Mouse (Mus musculus): ENCODE measurements around the gene Adh6a.
"Not testable (repeated sequence)": the region's sequence is repeated elsewhere in the genome, so short reads cannot be mapped to it uniquely, and the experiment has no call there.

Adh6a gene

DNA sequence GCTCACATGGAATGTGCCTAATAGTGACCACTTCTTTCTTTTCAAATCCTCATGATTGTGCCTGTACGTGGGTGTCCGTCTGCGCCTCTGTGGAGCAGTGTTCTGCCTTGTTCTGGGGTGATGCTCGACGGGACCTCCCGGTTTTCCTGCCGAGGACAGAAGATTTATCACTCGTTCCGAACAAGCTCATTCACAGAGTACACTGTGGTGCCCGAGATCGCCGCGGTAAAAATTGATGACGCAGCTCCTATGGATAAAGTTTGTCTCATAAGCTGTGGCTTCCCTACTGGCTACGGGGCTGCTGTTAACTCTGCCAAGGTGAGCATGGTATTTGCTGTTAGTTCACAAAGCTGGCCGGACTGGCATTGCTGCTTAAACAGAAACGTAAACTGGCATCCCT lies 11.9 kb downstream of the Adh6a start:
- no peak for DNase-seq (ENCODE audit: low spot score in 2 of 2)

DNA sequence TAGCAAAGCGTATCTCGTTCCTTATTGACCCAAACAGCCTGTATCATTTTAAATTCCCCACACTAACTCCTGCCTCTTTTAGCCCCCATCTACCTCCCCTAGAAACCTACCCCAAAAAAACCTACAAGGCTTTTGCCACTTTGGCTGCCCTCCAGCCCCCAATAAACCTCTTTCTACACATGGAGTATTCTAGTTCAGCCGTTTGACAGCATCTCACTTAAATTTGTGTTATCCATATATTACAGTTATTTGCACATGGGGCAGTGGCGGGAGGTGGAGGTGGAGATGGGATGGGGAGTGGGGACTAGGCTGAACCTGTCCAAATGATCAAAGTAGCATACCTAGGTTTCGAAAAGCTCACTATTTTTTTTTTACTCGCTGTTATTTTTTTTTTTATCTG lies 12.4 kb downstream of the Adh6a start:
- no peak for DNase-seq (ENCODE audit: low spot score in 2 of 2)

DNA sequence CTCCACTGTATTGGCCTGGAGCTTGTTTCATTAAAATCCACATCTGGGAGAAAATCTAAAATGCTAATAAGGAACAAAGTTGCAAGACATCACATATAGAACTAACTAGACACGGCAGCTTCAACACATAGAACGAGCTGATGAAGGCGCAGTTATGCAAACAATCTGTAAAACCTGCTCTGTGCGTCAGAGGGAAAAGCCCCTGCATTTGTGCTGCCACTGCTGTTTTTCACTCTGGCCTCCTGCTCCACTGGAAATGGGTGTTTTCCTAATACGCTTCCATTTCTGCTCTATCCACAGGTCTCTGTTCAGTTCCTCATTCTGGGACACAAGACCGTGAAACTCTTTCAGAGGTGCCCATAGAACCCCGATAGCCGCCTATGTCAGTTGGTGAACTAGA lies 20.8 kb downstream of the Adh6a start:
- DNase-seq (ENCODE audit: low spot score in 2 of 2): no peak

GRCm38 (mm10) chr3:138334320-138334719 lies 21.2 kb downstream of the Adh6a start:
- DNase-seq (ENCODE audit: low spot score in 2 of 2): peak in 1 of 2 experiments; percentile 9

DNA sequence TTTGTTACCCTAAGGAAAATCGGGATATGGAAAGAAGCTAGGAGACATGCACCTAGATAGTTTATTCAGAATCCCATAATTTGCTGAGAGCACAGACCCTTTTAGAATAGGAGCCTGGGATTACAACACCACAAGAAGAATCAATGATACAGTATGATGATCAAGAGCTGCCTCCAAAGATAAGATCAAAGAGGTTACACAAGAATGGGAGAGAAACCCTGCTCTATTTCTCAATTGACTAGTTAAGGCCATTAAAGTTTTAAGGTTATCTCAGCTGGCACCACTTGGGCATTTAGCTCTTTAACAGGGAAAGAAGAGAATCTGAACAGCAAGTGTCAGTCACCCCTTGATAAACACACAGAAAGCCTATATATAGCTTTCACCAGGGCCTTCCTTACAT lies 22.5 kb downstream of the Adh6a start:
- no peak for DNase-seq (ENCODE audit: low spot score in 2 of 2)

DNA sequence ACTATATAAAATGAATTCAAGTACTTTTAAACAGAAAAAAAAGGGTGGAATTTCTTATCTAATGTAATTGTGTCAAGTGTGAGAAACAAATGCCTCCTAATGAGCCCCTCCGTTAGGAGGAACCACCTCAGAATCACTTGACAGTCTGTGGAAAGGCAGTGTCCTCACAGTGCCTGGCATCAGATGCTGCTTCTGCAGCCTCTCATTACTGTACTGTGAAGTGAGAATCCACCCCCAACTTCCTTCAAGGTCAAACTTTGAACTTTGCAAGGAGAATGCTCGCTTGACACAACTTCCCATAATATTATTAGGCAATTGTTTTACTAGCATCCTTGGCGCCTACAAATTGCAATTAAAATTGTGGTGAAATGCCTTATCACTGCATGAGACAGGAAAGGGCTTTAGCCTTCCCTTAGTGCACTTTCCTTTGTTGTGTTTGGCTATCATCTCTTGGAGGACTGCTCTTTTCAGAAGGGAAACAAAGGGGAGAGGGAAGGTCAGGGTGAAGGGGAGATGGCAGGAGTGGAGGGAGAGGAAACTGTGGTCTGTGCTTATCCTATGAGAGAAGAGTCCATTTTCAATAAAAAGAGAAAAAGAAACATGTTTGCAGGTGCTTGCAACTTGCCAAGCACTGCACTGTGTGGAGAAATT lies 23.1 kb downstream of the Adh6a start:
- no peak for DNase-seq (ENCODE audit: low spot score in 2 of 2)

- DNase-seq (ENCODE audit: low spot score in 2 of 2): no peak
These were observed 28.4 kb downstream of the Adh6a start, which contains the start of gene Adh6b for GRCm38 (mm10) chr3:138341471-138341870. Gene Adh6b, plus strand, starts transcription at chr3:138341775.

DNA sequence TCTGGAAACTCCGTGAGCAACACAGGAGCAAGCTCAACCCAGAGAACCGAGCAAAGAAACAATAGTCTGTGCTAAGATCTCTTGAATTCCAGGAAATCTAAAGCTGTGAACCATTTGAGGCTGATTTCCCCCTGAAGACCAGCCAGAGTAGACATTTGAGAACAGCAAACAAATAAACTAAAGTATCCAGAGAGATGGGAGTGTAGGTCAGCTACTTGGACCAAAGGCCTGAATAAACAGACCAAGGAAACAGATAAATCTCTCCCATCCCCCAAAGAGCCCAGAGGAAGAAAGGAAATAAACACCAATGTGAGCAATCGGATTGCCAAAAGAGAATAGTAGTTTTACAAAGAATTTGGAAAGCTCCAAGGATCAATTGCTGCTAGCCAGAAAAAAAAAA lies 34.0 kb downstream of the Adh6a start:
- DNase-seq (ENCODE audit: low spot score in 2 of 2): no peak

DNA sequence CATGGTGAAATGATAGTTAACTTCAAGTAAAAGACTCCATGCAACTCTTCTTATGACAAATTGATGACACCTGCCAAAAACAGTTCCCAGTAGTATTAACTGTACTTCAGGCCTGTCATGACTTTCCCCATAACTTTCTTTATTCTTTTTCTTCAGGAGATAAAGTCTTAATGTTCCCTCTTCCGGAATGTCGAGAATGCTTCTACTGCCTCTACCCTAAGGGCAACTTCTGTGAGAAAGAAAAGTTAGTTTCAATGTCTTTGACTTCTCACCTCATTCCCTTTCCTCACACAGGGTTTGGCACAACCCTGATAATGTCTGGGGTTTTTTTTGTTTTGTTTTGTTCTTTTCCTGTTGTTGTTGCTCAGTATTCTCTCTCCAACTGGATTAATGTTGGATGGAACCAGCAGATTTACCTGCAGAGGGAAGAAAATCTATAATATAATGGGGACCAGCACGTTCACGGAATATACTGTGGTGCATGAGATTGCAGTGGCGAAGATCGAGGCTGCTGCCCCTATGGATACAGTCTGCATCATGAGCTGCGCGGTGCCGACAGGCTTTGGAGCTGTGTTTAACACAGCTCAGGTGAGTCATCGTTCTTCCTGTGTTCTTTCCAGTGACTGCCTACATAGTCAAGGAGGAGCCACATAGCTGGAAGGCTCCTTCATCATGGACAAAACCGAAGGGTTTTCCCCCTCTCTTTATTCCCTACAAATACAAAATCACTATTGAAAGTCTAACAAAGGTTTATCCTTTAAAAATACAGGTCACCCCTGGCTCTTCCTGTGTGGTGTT lies 39.1 kb downstream of the Adh6a start:
- no peak for DNase-seq (ENCODE audit: low spot score in 2 of 2)

DNA sequence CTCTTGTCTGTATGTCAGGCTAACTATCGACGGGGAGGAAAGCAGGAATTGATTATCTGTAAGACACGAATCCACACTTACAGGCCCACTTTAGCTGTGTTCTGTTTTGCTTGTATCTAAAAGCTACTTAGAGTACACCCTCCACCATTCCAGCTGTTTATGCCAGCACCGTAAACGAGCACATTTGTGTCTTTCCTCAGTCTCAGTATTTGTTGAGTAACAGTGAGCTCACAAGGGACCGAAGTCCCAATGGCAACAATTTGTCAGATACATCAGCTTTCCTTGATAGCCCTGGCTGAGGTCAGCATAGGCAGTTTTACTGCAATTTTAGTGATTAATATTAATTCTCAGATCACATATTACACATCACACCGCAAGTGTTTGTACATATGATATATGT lies 45.8 kb downstream of the Adh6a start:
- no peak for DNase-seq (ENCODE audit: low spot score in 2 of 2)

DNA sequence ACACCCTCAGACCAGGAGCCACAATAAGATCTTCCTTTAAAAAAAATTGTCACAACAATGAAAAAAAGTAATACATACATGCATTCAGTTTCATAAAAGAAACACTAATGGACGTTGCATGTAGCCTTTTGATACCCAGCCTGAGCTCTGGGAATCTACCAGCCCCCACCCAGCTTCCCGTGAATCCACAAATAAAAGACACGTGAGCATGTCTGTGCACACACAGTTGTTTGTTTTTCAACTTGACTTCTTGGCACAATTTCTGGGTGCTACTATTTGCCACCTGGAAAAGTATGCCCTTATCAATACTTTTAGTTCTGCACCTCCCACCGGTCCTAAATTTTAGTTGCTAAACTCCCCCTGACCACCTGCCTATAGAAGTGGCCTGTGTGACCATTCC lies 47.6 kb downstream of the Adh6a start:
- no peak for DNase-seq (ENCODE audit: low spot score in 2 of 2)

- no peak for DNase-seq (ENCODE audit: low spot score in 2 of 2)
These were observed 49.8 kb downstream of the Adh6a start for GRCm38 (mm10) chr3:138362920-138363319.

- no peak for DNase-seq (ENCODE audit: low spot score in 2 of 2)
These were observed 53.1 kb downstream of the Adh6a start for GRCm38 (mm10) chr3:138366181-138366580.

DNA sequence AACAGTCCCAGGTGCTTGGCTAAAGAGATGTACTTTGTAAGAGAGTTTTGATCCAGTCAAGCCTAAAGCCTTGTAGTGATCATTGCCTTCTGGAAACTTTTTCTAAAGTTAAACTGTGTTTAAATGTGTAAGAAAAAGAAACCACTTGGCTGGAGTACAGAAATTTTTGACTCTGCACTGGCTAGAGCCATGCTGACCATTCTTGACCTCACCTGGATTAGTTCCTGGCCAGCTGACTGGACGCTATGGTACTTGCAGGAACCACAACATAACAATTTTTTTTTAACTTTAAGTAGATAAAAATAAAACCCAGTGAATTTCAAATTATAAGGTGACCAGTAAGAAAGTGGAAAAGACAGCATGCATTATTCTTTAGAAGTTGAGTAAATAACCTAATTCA lies 56.5 kb downstream of the Adh6a start:
- no peak for DNase-seq (ENCODE audit: low spot score in 2 of 2)

DNA sequence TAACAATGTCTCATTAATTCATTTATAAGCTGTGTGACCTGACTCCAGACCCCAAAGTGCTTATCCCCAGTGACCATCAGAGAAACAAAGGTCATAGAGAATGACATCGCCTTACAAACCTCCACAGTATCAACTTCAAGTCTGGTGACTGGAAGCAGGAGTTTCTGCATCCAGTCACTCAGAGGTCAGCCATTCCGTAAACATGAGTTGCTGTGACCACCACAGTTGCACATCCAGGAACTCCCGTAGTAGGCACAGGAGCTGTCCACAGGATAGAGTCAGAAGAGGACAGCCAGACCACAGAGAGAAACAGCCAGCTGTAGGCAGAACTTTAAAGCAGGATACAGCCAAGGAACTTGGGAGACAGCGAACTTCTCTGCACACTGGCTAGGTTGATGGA lies 57.2 kb downstream of the Adh6a start:
- not testable (repeated sequence) for DNase-seq (ENCODE audit: low spot score in 2 of 2)

GRCm38 (mm10) chr3:138373920-138374319 lies 60.8 kb downstream of the Adh6a start:
- no peak for DNase-seq (ENCODE audit: low spot score in 2 of 2)

DNA sequence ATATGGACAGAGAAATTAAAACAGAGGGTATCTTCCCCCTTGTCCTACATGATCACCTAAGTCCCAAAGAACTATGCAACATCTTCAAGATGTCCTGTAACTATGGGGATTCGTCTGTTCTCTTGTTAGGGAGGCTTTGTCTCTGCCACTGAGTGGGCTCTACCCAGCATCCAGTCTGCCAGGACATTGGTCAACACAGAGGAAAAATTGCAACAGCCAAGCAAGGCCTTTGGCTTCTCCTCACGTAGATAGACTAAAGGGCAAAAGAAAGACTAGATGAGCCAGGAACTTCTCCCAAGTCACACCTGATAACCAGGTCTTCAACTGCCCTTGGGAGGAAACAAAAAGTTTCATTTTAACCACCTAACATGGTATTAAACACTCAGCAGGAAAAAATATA lies 62.1 kb downstream of the Adh6a start:
- DNase-seq (ENCODE audit: low spot score in 2 of 2): no peak

All from urinary bladder, adult 18-20 months (tissue).